Mouse (Mus musculus): ENCODE measurements at regions not wholly inside any gene's neighbourhood (a gene's known extent, or its start where the extent isn't known, plus 50 kb on each side); places are given as distances from the start of the nearest gene placed in this dataset.
A peak's percentile ranks its signal among the peaks of the same experiment; 100 is the strongest.
"Not testable (repeated sequence)": the region's sequence is repeated elsewhere in the genome, so short reads cannot be mapped to it uniquely, and the experiment has no call there.

DNA sequence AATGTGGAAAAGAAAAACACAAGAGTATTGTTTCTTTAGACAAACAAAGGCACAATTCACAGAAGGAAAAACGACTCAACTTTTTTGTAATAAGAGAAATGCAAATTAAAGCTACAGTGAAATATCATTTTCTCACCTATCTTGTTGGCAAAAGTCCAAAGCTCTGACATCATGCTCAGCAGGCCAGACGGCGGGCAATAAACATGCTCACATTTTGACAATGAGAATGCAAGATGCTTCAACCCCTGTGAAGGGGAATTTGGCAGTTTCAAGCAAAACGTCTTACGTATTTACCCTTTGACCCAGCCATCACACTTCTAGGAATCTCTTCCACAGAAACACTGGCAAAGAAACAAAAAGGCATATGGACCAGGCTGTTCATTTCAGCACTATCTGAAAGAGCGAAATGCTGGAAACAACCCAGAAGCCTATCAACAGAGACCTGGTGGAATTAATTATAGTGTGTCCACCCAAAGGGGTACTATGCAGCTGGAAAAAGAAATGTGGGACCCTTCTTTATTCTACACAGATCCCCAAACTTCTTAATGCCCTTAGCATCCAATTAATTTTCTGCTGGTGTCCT lies 203.4 kb upstream of the 2610301B20Rik start:
- Histone ChIP-seq H3K4me2 (ENCODE audit: low read depth, low read length) (no peak overlapping the region), H3K36me3 (ENCODE audit: control insufficient read depth, insufficient read depth, low read length) (no peaks in the 10 kb centered on the region), H3K27ac (ENCODE audit: low read length) (no peak overlapping the region), H3K9ac (ENCODE audit: low read depth, low read length) (no peak overlapping the region), H3K9me3 (ENCODE audit: control insufficient read depth, low read length) (no peaks in the 10 kb centered on the region), H3K4me1 (ENCODE audit: control insufficient read depth, insufficient read depth, low read length) (no peaks in the 10 kb centered on the region), H3K4me3 (ENCODE audit: low read length) (no peak overlapping the region), H3K27me3 (replicated peaks; ENCODE audit: control insufficient read depth, insufficient read depth, low read length) (no peaks in the 10 kb centered on the region)
- no peak for ATAC-seq
- WGBS: 57% methylated on average over 6 of the region's 6 CpGs

DNA sequence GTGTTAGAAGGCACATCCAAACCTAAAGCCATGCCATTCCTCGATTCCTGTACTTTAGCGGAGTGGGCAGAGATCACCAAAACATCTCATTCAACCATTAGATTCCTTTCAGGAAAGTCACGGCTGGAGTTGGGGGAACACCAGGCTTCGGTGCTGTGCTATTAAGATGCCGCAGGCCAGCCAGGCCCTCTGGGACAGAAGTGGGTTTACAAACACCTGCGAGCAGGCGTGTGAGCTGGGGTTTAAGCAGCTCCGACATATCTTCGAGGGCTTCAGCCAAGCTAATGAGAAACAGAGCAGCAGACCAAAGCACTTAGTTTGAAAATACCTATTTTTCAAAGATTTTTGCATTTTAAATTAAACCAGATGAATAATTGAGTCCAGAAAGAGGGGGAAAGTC lies 183.2 kb upstream of the 2610301B20Rik start:
- Histone ChIP-seq H3K4me2 (ENCODE audit: low read depth, low read length) (no peak overlapping the region), H3K4me1 (ENCODE audit: control insufficient read depth, insufficient read depth, low read length) (no peaks in the 10 kb centered on the region), H3K9ac (ENCODE audit: low read depth, low read length) (no peak overlapping the region), H3K4me3 (ENCODE audit: low read length) (no peak overlapping the region), H3K27me3 (replicated peaks; ENCODE audit: control insufficient read depth, insufficient read depth, low read length) (no peaks in the 10 kb centered on the region), H3K27ac (ENCODE audit: low read length) (no peak overlapping the region), H3K36me3 (ENCODE audit: control insufficient read depth, insufficient read depth, low read length) (no peaks in the 10 kb centered on the region), H3K9me3 (ENCODE audit: control insufficient read depth, low read length) (no peaks in the 10 kb centered on the region)
- WGBS: 72% methylated on average over 9 of the region's 9 CpGs
- no peak for ATAC-seq

DNA sequence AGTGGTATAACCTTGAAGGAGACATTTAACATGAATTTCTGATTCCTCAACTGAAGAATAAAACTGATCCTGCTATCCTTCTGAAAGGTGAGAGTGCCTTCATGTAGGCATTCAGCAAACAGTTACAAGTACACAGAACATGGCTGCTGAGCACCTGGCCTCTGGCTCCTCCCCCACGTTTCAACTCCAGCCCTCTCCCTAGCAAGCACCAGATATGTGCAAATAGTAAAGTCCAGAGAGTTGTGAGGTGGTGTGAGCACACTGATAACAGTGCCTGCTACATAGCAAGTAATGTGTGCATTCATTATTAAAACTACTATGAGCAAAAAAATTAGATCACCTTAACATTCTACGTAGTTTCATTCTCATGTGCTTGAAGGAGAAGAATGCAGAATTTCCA lies 181.4 kb upstream of the 2610301B20Rik start:
- Histone ChIP-seq H3K4me2 (ENCODE audit: low read depth, low read length) (no peak overlapping the region), H3K36me3 (ENCODE audit: control insufficient read depth, insufficient read depth, low read length) (no peaks in the 10 kb centered on the region), H3K27ac (ENCODE audit: low read length) (no peak overlapping the region), H3K27me3 (replicated peaks; ENCODE audit: control insufficient read depth, insufficient read depth, low read length) (no peaks in the 10 kb centered on the region), H3K4me1 (ENCODE audit: control insufficient read depth, insufficient read depth, low read length) (no peaks in the 10 kb centered on the region), H3K9ac (ENCODE audit: low read depth, low read length) (no peak overlapping the region), H3K9me3 (ENCODE audit: control insufficient read depth, low read length) (no peaks in the 10 kb centered on the region), H3K4me3 (ENCODE audit: low read length) (no peak overlapping the region)
- peak; percentile 97 for ATAC-seq
- 66% methylated on average over 2 of the region's 2 CpGs for WGBS

DNA sequence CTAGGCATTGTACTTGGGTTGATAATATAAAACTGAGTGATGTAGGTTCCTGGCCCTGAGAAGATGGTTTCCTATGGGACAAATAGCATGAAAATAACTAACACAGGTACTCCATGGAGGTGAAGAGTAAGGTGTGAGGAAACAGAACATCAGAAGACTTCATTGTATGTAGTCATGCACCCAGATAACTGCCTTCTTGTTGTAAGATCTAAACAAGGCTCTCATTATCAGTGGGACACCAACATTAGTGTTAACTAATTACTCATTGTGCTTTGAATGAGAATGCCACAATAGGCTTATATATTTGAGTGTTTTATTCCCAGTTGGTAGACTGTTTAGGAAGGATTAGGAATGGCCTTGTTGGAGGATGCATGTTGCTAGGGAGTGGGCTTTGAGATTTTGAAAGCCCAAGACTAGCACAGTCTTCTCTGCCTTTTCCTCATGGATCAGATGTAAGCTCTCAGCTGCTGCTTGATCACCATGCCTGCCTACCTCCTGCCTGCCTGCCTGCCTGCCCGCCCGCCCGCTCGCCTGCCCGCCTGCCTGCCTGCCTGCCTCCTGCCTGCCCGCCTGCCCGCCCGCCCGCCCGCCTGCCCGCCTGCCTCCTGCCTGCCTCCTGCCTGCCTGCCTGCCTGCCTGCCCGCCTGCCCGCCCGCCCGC lies 180.7 kb upstream of the 2610301B20Rik start:
- Histone ChIP-seq H3K27ac (ENCODE audit: low read length) (no peak overlapping the region), H3K9ac (ENCODE audit: low read depth, low read length) (no peak overlapping the region), H3K4me3 (ENCODE audit: low read length) (peak overlapping the region; percentile 16; the same call in 1 of the 2 replicates), H3K4me1 (ENCODE audit: control insufficient read depth, insufficient read depth, low read length) (no peaks in the 10 kb centered on the region), H3K9me3 (ENCODE audit: control insufficient read depth, low read length) (no peaks in the 10 kb centered on the region), H3K27me3 (replicated peaks; ENCODE audit: control insufficient read depth, insufficient read depth, low read length) (no peaks in the 10 kb centered on the region), H3K36me3 (ENCODE audit: control insufficient read depth, insufficient read depth, low read length) (no peaks in the 10 kb centered on the region), H3K4me2 (ENCODE audit: low read depth, low read length) (no peak overlapping the region)
- WGBS: 36% methylated on average over 4 of the region's 15 CpGs
- ATAC-seq: peak; percentile 52; the same call in 1 of the 2 replicates

DNA sequence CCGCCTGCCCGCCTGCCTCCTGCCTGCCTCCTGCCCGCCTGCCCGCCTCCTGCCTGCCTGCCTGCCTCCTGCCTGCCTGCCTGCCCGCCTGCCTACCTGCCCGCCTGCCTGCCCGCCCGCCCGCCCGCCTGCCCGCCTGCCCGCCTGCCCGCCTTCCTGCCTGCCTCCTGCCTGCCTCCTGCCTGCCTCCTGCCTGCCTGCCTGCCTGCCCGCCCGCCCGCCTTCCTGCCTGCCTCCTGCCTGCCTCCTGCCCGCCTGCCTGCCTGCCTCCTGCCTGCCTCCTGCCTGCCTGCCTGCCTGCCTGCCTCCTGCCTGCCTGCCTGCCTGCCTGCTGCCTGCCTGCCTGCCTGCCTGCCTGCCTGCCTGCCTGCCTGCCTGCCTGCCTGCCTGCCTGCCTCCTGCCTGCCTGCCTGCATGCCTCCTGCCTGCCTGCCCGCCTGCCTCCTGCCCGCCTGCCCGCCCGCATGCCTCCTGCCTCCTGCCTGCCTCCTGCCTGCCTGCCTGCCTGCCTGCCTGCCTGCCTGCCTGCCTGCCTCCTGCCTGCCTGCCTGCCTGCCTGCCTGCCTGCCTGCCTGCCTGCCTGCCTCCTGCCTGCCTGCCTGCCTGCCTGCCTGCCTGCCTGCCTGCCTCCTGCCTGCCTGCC lies 180.1 kb upstream of the 2610301B20Rik start:
- H3K4me1 ChIP-seq (ENCODE audit: control insufficient read depth, insufficient read depth, low read length); ATAC-seq; H3K4me2 ChIP-seq (ENCODE audit: low read depth, low read length); H3K9ac ChIP-seq (ENCODE audit: low read depth, low read length); H3K36me3 ChIP-seq (ENCODE audit: control insufficient read depth, insufficient read depth, low read length); H3K27ac ChIP-seq (ENCODE audit: low read length); H3K27me3 ChIP-seq (replicated peaks; ENCODE audit: control insufficient read depth, insufficient read depth, low read length); H3K9me3 ChIP-seq (ENCODE audit: control insufficient read depth, low read length): not testable (repeated sequence)
- H3K4me3 ChIP-seq (ENCODE audit: low read length): 0 out of 2 replicates have a peak overlapping the region, but pooled peaks have one; percentile 16
- 58% methylated on average over 5 of the region's 21 CpGs for WGBS

DNA sequence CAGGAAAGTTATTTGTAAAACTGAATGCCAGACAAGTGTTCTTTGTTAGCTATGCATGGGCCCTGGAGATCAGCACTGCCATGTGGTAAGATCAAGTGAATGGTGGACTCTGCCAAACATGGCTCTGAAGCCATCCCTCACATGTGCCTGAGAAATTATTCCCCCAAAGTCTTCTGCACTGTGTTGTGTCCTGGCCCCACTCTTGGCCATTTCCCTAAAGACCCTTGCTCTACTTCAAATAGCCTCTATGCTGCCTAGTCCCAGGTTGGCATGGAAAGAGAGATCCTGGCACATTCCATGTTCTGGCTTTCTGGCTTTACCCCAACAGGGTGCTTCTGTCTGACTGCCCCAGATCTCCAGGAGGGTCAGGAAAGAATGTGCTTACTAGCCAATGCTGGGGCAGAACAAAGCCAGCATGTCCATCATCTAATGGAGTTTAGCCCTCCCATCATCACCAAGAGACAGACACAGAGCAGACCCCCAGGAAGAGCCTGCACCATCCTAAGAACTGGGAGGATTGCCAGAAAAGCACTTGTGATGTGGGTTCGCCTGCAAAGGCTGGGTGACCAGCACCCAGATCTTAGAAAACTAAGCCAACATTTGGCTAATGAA lies 177.0 kb upstream of the 2610301B20Rik start:
- WGBS: 68% methylated on average over 1 of the region's 1 CpGs
- Histone ChIP-seq H3K36me3 (ENCODE audit: control insufficient read depth, insufficient read depth, low read length) (no peaks in the 10 kb centered on the region), H3K9me3 (ENCODE audit: control insufficient read depth, low read length) (no peaks in the 10 kb centered on the region), H3K4me2 (ENCODE audit: low read depth, low read length) (no peak overlapping the region), H3K27ac (ENCODE audit: low read length) (no peak overlapping the region), H3K4me3 (ENCODE audit: low read length) (no peak overlapping the region), H3K27me3 (replicated peaks; ENCODE audit: control insufficient read depth, insufficient read depth, low read length) (no peaks in the 10 kb centered on the region), H3K9ac (ENCODE audit: low read depth, low read length) (no peak overlapping the region), H3K4me1 (ENCODE audit: control insufficient read depth, insufficient read depth, low read length) (no peaks in the 10 kb centered on the region)
- ATAC-seq: no peak

DNA sequence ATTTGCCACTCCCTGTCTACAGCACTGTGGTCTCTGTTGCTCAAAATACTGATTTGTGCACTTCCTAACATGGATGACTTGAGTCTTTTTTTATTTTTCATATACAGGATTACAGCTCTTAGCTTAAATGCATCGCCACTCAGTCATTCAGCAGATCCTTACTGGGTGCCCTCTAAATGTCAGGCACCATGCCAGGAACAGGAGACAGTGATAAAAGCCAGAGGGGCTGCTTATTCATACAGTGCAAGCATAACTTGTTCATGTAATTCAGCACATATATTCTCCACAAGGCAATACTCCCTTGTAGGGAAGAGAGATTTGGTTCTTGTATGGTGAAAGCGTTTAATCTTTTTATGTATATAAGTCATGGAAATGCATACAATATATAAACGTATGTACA lies 175.7 kb upstream of the 2610301B20Rik start:
- no peaks in the 10 kb centered on the region for H3K4me1 ChIP-seq (ENCODE audit: control insufficient read depth, insufficient read depth, low read length)
- H3K9ac ChIP-seq (ENCODE audit: low read depth, low read length): no peak overlapping the region
- no peaks in the 10 kb centered on the region for H3K9me3 ChIP-seq (ENCODE audit: control insufficient read depth, low read length)
- no peak; the same call in 1 of the 2 replicates for ATAC-seq
- no peak overlapping the region for H3K4me2 ChIP-seq (ENCODE audit: low read depth, low read length)
- no peak overlapping the region for H3K4me3 ChIP-seq (ENCODE audit: low read length)
- WGBS: 70% methylated on average over 3 of the region's 3 CpGs
- H3K27ac ChIP-seq (ENCODE audit: low read length): no peak overlapping the region
- no peaks in the 10 kb centered on the region for H3K36me3 ChIP-seq (ENCODE audit: control insufficient read depth, insufficient read depth, low read length)
- H3K27me3 ChIP-seq (replicated peaks; ENCODE audit: control insufficient read depth, insufficient read depth, low read length): no peaks in the 10 kb centered on the region

DNA sequence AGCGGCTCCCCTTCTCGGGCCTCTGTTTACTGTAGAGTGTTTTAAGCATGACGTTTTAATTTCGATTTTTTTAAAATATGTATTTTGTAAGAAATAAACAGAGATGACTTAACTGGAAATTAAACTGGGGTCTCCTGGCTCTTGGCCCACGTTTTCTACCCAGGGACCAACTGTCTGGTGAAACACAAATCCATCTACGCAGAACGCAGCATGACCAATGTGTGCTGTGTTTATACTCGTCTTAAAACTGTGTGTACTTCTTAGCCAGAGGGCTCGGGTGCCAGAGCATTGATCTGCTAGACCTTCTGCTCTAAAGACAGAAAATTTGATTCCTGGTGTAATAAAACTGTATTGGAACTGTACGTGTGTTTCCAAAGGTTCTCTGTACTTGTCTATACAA lies 172.8 kb upstream of the 2610301B20Rik start:
- no peak overlapping the region for H3K4me2 ChIP-seq (ENCODE audit: low read depth, low read length)
- no peaks in the 10 kb centered on the region for H3K9me3 ChIP-seq (ENCODE audit: control insufficient read depth, low read length)
- no peak overlapping the region for H3K4me3 ChIP-seq (ENCODE audit: low read length)
- WGBS: 66% methylated on average over 10 of the region's 10 CpGs
- ATAC-seq: no peak
- no peaks in the 10 kb centered on the region for H3K4me1 ChIP-seq (ENCODE audit: control insufficient read depth, insufficient read depth, low read length)
- no peak overlapping the region for H3K27ac ChIP-seq (ENCODE audit: low read length)
- H3K36me3 ChIP-seq (ENCODE audit: control insufficient read depth, insufficient read depth, low read length): no peaks in the 10 kb centered on the region
- H3K9ac ChIP-seq (ENCODE audit: low read depth, low read length): no peak overlapping the region
- no peaks in the 10 kb centered on the region for H3K27me3 ChIP-seq (replicated peaks; ENCODE audit: control insufficient read depth, insufficient read depth, low read length)

DNA sequence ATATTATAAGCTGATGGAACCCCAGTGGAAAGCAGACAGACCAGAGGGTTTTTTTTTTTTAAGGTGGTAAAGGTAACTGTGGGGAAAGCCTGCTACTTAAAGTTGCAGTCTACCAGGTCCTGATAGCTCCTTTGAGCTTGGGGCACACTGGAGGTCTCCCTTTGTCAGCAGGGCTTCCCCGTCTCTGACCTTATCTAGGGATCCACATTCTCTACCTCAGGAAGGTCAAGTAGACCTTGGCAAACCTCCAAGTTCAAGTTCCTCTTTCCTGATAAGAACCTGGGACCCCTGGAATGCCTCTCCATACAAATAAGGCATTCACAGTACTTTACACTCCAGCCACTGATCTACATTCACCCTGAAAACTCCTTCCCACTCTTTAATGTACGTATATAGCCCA lies 171.1 kb upstream of the 2610301B20Rik start:
- no peaks in the 10 kb centered on the region for H3K9me3 ChIP-seq (ENCODE audit: control insufficient read depth, low read length)
- WGBS: 66% methylated on average over 2 of the region's 2 CpGs
- no peak for ATAC-seq

More for the DNA sequence above, 171.1 kb upstream of the 2610301B20Rik start:
- Histone ChIP-seq H3K4me2 (ENCODE audit: low read depth, low read length) (no peak overlapping the region), H3K4me1 (ENCODE audit: control insufficient read depth, insufficient read depth, low read length) (no peaks in the 10 kb centered on the region), H3K4me3 (ENCODE audit: low read length) (no peak overlapping the region), H3K36me3 (ENCODE audit: control insufficient read depth, insufficient read depth, low read length) (no peaks in the 10 kb centered on the region), H3K27ac (ENCODE audit: low read length) (no peak overlapping the region), H3K9ac (ENCODE audit: low read depth, low read length) (no peak overlapping the region), H3K27me3 (replicated peaks; ENCODE audit: control insufficient read depth, insufficient read depth, low read length) (no peaks in the 10 kb centered on the region)

Measured in intestine, embryonic 16.5 days (tissue).